Mouse (Mus musculus) ES-E14 (cell line): Measurements from ENCODE around the gene Cherp. TPM values are rescaled to one million over a fixed set of nuclear protein-coding genes. Genes with fewer than 3 reads are reported as not detected.

ENCODE experiments used
- DNase-seq: peaks from one replicate; pipeline ENCODE4 v3.0.0-alpha.2; 2013; ENCODE audit warnings: low read depth, low spot score
- H3K27ac ChIP-seq: 2 replicates; pipeline ENCODE4 v1.5.1; 2012; ENCODE audit warnings: low read depth, mild to moderate bottlenecking, low read length, moderate library complexity, mixed read lengths; ENCODE audit not compliant: poor library complexity, insufficient read depth, severe bottlenecking
- H3K36me3 ChIP-seq: 2 replicates; pipeline ENCODE4 v1.6.1; 2012; ENCODE audit warnings: mild to moderate bottlenecking, low read length, moderate library complexity, mixed read lengths; ENCODE audit not compliant: control insufficient read depth, poor library complexity, insufficient read depth, severe bottlenecking
- H3K4me1 ChIP-seq, 2 experiments: fragments of 150-350 bp in 1 of 2; sonication (generic) in 1 of 2; 2 replicates each; pipeline ENCODE4 v1.6.1; 2012; ENCODE audit warnings: low read length in 2 of 2, mild to moderate bottlenecking in 1 of 2, mixed read lengths in 1 of 2; ENCODE audit not compliant: control insufficient read depth in 2 of 2, insufficient read depth in 2 of 2, poor library complexity in 1 of 2
- H3K4me3 ChIP-seq, 2 experiments: fragments of 150-350 bp in 1 of 2; sonication (generic) in 1 of 2; 2 replicates each; pipeline ENCODE4 v1.5.1; 2012; ENCODE audit warnings: low read length in 2 of 2, low read depth in 1 of 2, mild to moderate bottlenecking in 1 of 2, mixed read lengths in 1 of 2; ENCODE audit not compliant: insufficient read depth in 1 of 2, poor library complexity in 1 of 2, severe bottlenecking in 1 of 2
- H3K9ac ChIP-seq: 2 replicates; pipeline ENCODE4 v1.6.1; 2012; ENCODE audit warnings: low read depth, mild to moderate bottlenecking, low read length, mixed read lengths; ENCODE audit not compliant: poor library complexity, insufficient read depth, severe bottlenecking
- H3K9me3 ChIP-seq: fragments of 150-350 bp; sonication (generic); 2 replicates; pipeline ENCODE4 v1.6.1; 2012; ENCODE audit warnings: low read depth, mild to moderate bottlenecking, low read length; ENCODE audit not compliant: control insufficient read depth, insufficient read depth
- CHD2 ChIP-seq: IDR thresholded peaks from 2 replicates; pipeline ENCODE4 v1.6.1; 2014; ENCODE audit warnings: mild to moderate bottlenecking, low read depth, low read length, inconsistent platforms
- HCFC1 ChIP-seq: IDR thresholded peaks from 2 replicates; pipeline ENCODE4 v1.6.1; 2012; ENCODE audit warnings: low read length, inconsistent platforms, borderline replicate concordance; ENCODE audit not compliant: insufficient read depth
- MAFK ChIP-seq: IDR thresholded peaks from 2 replicates; pipeline ENCODE4 v1.6.1; 2014; ENCODE audit warnings: mild to moderate bottlenecking, low read depth, low read length, inconsistent platforms; ENCODE audit not compliant: insufficient read depth
- ZC3H11A ChIP-seq: IDR thresholded peaks from 2 replicates; pipeline ENCODE4 v1.6.1; 2012; ENCODE audit warnings: low read depth, mild to moderate bottlenecking, inconsistent platforms, low read length, borderline replicate concordance
- ZNF384 ChIP-seq: IDR thresholded peaks from 2 replicates; pipeline ENCODE4 v1.6.1; 2012; ENCODE audit warnings: low read depth, low read length, inconsistent platforms
- in situ Hi-C, 2 experiments: fragments of 600-800 bp; cut with MboI; formaldehyde crosslinking; loops; one replicate each; pipeline ENCODE4 v1.15.1; 2025; ENCODE audit warnings: low sequenced_read_pairs in 2 of 2, inconsistent platforms in 1 of 2; ENCODE audit not compliant: unreplicated experiment in 2 of 2
- total RNA-seq: library from RNA; depleted of rRNA; stranded (reverse); fragments of 300-350 nt; gene quantifications from 2 replicates; pipeline ENCODE4 v1.2.3, GENCODE M21; 2012

The Cherp gene
- total RNA-seq, 1 experiment = 60.5 TPM

GRCm38 (mm10) chr8:72458457-72458856 is 16.6 kb downstream of the Cherp start:
- Histone ChIP-seq H3K9ac (no peak overlapping the region), H3K4me1 (peaks cover 0 to 4% of the 10 kb centered on the region in 2 experiments; a peak in 1 of 4 replicates), H3K4me3 (no peak overlapping the region), H3K36me3 (peaks cover 43% of the 10 kb centered on the region), H3K27ac (no peak overlapping the region), H3K9me3 (no peaks in the 10 kb centered on the region)
- in situ Hi-C loops = no loop called here
- no peak for DNase-seq
- no peak for TF ChIP-seq ZNF384
- no peak for TF ChIP-seq ZC3H11A
- TF ChIP-seq CHD2 = no peak
- no peak for TF ChIP-seq HCFC1
- TF ChIP-seq MAFK = no peak

- H3K4me3 ChIP-seq = no peak overlapping the region
- no peak overlapping the region for H3K9ac ChIP-seq
- in situ Hi-C loops = no loop called here
- no peak for TF ChIP-seq ZNF384
- TF ChIP-seq MAFK = no peak
- no peak for TF ChIP-seq HCFC1
- TF ChIP-seq ZC3H11A = no peak
- no peak for TF ChIP-seq CHD2
- DNase-seq = no peak
- H3K4me1 ChIP-seq = peaks cover 0 to 4% of the 10 kb centered on the region in 2 experiments; a peak in 1 of 4 replicates
- peaks cover 37% of the 10 kb centered on the region for H3K36me3 ChIP-seq
- no peaks in the 10 kb centered on the region for H3K9me3 ChIP-seq
- H3K27ac ChIP-seq = no peak overlapping the region
These were observed 17.2 kb downstream of the Cherp start for GRCm38 (mm10) chr8:72457806-72458205.

GRCm38 (mm10) chr8:72455317-72455716 is 19.7 kb downstream of the Cherp start:
- no peak for DNase-seq
- Histone ChIP-seq H3K9ac (no peak overlapping the region), H3K9me3 (no peaks in the 10 kb centered on the region), H3K4me1 (no peaks in the 10 kb centered on the region), H3K36me3 (peaks cover 19% of the 10 kb centered on the region), H3K4me3 (no peak overlapping the region), H3K27ac (no peak overlapping the region)
- no peak for TF ChIP-seq CHD2
- TF ChIP-seq ZC3H11A = no peak
- no peak for TF ChIP-seq HCFC1
- TF ChIP-seq MAFK = no peak
- TF ChIP-seq ZNF384 = no peak
- in situ Hi-C loops = no loop called here

- no peak for TF ChIP-seq ZNF384
- TF ChIP-seq MAFK = no peak
- TF ChIP-seq ZC3H11A = no peak
- TF ChIP-seq HCFC1 = no peak
- no peak for TF ChIP-seq CHD2
- Histone ChIP-seq H3K9me3 (no peaks in the 10 kb centered on the region), H3K9ac (no peak overlapping the region), H3K36me3 (peaks cover 21% of the 10 kb centered on the region), H3K4me1 (no peaks in the 10 kb centered on the region), H3K27ac (no peak overlapping the region), H3K4me3 (no peak overlapping the region)
- in situ Hi-C loops = no loop called here
- no peak for DNase-seq
These were observed 21.1 kb downstream of the Cherp start for GRCm38 (mm10) chr8:72453904-72454303.

GRCm38 (mm10) chr8:72451516-72451915 is 23.5 kb downstream of the Cherp start:
- no peak for DNase-seq
- in situ Hi-C loops = no loop called here
- peaks cover 20% of the 10 kb centered on the region for H3K36me3 ChIP-seq

More at GRCm38 (mm10) chr8:72451516-72451915, 23.5 kb downstream of the Cherp start:
- Histone ChIP-seq H3K27ac (no peak overlapping the region), H3K4me1 (no peaks in the 10 kb centered on the region), H3K4me3 (no peak overlapping the region), H3K9ac (no peak overlapping the region), H3K9me3 (no peaks in the 10 kb centered on the region)
- TF ChIP-seq MAFK (no peak), ZC3H11A (no peak), HCFC1 (no peak), CHD2 (no peak), ZNF384 (no peak)
